Mouse (Mus musculus) myocyte (in vitro differentiated cells): Measurements from ENCODE around the gene Cgas. TPM values are rescaled to one million over a fixed set of nuclear protein-coding genes. Genes with fewer than 3 reads are reported as not detected.
"Not testable (repeated sequence)": the region's sequence is repeated elsewhere in the genome, so short reads cannot be mapped to it uniquely, and the experiment has no call there.

Source experiments
- H3K27me3 ChIP-seq: one replicate; pipeline ENCODE4 v1.6.1; 2011; ENCODE audit not compliant: control insufficient read depth, insufficient read depth, insufficient read length
- H3K36me3 ChIP-seq: one replicate; pipeline ENCODE4 v1.6.1; 2011; ENCODE audit not compliant: control insufficient read depth, insufficient read depth
- H3K4me2 ChIP-seq: one replicate; pipeline ENCODE4 v1.6.1; 2011; ENCODE audit warnings: low read depth, control low read depth
- H3K4me3 ChIP-seq: one replicate; pipeline ENCODE4 v1.5.1; 2011; ENCODE audit warnings: mild to moderate bottlenecking, control low read depth, moderate library complexity
- H3K79me2 ChIP-seq: one replicate; pipeline ENCODE4 v1.6.1; 2011; ENCODE audit not compliant: control insufficient read depth, insufficient read depth
- H3ac ChIP-seq: one replicate; pipeline ENCODE4 v1.6.1; 2011; ENCODE audit not compliant: control insufficient read depth, insufficient read length
- CEBPB ChIP-seq: IDR thresholded peaks from 2 replicates; pipeline ENCODE4 v1.6.1; 2011; ENCODE audit warnings: mild to moderate bottlenecking, moderate library complexity; ENCODE audit not compliant: poor library complexity, insufficient read depth, severe bottlenecking
- E2F4 ChIP-seq: IDR thresholded peaks from one replicate; pipeline ENCODE4 v1.6.1; 2011; ENCODE audit warnings: mild to moderate bottlenecking, control low read depth, moderate library complexity; ENCODE audit not compliant: insufficient read depth
- MAX ChIP-seq: IDR thresholded peaks from one replicate; pipeline ENCODE4 v1.6.1; 2011; ENCODE audit warnings: low read depth, mild to moderate bottlenecking, control low read depth
- MYOD1 ChIP-seq, 3 experiments: IDR thresholded peaks; one replicate each; pipeline ENCODE4 v1.6.1; 2011; ENCODE audit warnings: control low read depth in 2 of 3, low read depth in 2 of 3, mild to moderate bottlenecking in 2 of 3, moderate library complexity in 1 of 3; ENCODE audit not compliant: insufficient read length in 2 of 3, control insufficient read depth in 1 of 3
- MYOG ChIP-seq, 3 experiments: IDR thresholded peaks; one replicate each; pipeline ENCODE4 v1.6.1; 2011; ENCODE audit warnings: control low read depth in 2 of 3, low read depth in 2 of 3, mild to moderate bottlenecking in 2 of 3; ENCODE audit not compliant: insufficient read length in 2 of 3, control insufficient read depth in 1 of 3, insufficient read depth in 1 of 3
- POLR2A ChIP-seq: IDR thresholded peaks from one replicate; pipeline ENCODE4 v1.6.1; 2011; ENCODE audit warnings: low read depth, mild to moderate bottlenecking, control low read depth, moderate library complexity; ENCODE audit not compliant: insufficient read length
- POLR2AphosphoS2 ChIP-seq: IDR thresholded peaks from one replicate; pipeline ENCODE4 v1.6.1; 2011; ENCODE audit warnings: low read depth, control low read depth; ENCODE audit not compliant: insufficient read length
- REST ChIP-seq: IDR thresholded peaks from one replicate; pipeline ENCODE4 v1.6.1; 2011; ENCODE audit warnings: mild to moderate bottlenecking, control low read depth, moderate library complexity; ENCODE audit not compliant: insufficient read depth, insufficient read length
- SRF ChIP-seq: IDR thresholded peaks from one replicate; pipeline ENCODE4 v1.6.1; 2011; ENCODE audit warnings: low read depth; ENCODE audit not compliant: control insufficient read depth, insufficient read length
- TCF12 ChIP-seq: IDR thresholded peaks from one replicate; pipeline ENCODE4 v1.6.1; 2011; ENCODE audit warnings: mild to moderate bottlenecking, control low read depth; ENCODE audit not compliant: poor library complexity, insufficient read depth, severe bottlenecking
- TCF3 ChIP-seq: IDR thresholded peaks from one replicate; pipeline ENCODE4 v1.6.1; 2011; ENCODE audit warnings: low read depth, control low read depth; ENCODE audit not compliant: insufficient read length
- USF1 ChIP-seq: IDR thresholded peaks from one replicate; pipeline ENCODE4 v1.6.1; 2011; ENCODE audit warnings: low read depth, mild to moderate bottlenecking, control low read depth, moderate library complexity
- polyA plus RNA-seq: library from polyadenylated mRNA; unstranded; fragments of >200 nt; fragmentation: generic; extraction: Trizol; gene quantifications from one replicate; pipeline ENCODE4 v1.2.1, GENCODE M21; 2012; ENCODE audit warnings: missing spikeins

Gene Cgas
- polyA plus RNA-seq, 1 experiment: 0.56 TPM

DNA sequence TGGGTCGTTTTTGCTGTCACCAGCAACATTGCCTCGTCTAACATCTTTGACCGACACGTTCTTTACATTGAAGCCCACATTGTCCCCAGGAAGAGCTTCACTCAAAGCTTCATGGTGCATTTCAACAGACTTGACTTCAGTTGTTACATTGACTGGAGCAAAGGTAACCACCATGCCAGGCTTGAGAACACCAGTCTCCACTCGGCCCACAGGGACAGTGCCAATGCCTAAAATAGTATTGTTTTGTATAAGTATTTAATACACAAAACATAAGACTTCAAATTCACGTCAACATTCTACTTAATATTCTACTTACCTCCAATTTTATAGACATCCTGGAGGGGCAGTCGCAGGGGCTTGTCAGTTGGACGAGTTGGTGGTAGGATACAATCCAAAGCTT lies 36.3 kb upstream of the Cgas start:
- Histone ChIP-seq H3K79me2 (peaks cover 34% of the 10 kb centered on the region), H3K36me3 (peaks cover 47% of the 10 kb centered on the region), H3K4me2 (peak overlapping the region; percentile 84), H3K4me3 (peak overlapping the region; percentile 99)
- not testable (repeated sequence) for H3K27me3 ChIP-seq, H3ac ChIP-seq
- TF ChIP-seq POLR2A: peak; percentile 19

DNA sequence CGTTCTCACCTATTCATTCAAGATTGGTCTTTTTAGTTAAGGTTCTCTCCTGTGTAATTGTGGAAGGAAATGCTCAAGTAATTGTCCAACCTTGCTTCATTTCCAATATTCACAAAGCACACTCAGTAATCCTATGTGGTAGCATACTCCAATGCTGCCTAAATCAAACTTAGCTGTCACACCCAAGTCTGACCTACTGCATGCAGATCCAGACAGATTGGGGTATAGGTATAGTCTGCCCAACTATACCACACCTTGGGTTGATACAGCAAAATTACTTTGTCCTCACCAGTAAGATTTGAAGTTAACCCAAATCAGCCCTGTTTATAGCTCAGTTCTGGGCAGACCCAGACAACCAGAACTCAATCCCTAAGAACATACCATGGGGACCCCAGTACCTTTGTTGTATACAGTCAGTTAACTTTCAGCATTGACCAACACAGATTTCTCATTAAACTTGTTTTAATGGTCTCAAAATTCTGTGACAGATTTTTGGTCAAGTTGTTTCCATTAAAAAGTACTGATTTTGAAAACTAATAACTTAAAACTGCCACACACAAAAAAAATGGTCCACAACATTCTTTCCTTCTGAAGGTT lies 35.1 kb upstream of the Cgas start:
- Histone ChIP-seq H3K4me3 (peak overlapping the region; percentile 99), H3K36me3 (peaks cover 47% of the 10 kb centered on the region), H3K79me2 (peaks cover 34% of the 10 kb centered on the region), H3K4me2 (peak overlapping the region; percentile 28)
- H3K27me3 ChIP-seq, H3ac ChIP-seq: not testable (repeated sequence)
- TF ChIP-seq POLR2AphosphoS2: peak; percentile 74

DNA sequence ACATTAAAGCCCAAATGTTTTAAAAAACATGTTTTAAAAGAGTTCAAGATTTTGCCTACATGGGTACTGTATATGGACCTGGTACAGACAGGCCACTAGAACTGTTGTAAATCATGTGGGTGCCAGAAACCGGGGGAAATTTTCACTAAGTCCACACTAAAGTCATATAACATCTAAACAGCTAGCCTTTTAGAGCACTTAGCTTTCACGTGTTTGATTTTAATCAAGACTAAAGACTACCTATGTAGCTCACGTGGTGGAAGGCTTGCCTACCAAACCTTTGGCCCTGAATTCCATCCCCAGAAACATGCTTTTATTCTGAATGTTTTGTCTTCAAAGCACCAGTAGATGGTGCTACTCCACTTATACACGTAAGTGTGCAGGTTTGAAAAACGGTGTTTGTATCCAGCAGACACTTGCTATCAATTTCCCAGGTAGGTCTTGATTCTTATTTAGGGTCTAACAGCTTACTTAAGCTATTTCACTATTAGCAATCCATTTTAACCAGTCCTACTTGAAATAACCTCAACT lies 34.0 kb upstream of the Cgas start:
- Histone ChIP-seq H3ac (no peak overlapping the region), H3K4me2 (peak overlapping the region; percentile 14), H3K36me3 (peaks cover 51% of the 10 kb centered on the region), H3K4me3 (no peak overlapping the region), H3K79me2 (peaks cover 34% of the 10 kb centered on the region), H3K27me3 (no peaks in the 10 kb centered on the region)
- TF ChIP-seq POLR2AphosphoS2: peak; percentile 73
- TF ChIP-seq TCF3: no peak
- no peak for TF ChIP-seq POLR2A

DNA sequence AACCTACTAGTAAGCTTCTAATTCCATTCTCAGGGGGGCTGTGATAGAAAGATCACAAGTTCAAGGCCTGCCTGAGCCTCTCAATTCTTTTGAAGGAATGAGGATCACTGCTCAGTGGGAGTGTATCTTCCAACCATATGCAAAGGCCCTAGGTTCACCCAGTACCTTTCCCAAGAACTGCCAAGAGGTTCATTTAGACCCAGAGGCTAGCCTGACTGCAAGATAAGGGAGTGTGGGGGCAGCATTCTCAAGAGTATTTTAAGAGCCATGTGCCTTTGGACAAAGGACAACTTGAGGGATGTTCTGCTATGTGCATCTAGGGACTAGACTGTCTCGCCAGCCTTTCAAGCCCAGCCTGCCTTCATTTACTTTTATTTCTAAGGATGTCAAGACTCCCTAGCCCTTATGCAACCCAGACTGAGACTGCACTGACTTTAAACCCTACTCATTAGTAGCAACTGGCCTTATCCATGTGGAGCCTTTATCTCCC lies 33.5 kb upstream of the Cgas start:
- Histone ChIP-seq H3K36me3 (peaks cover 56% of the 10 kb centered on the region), H3K27me3 (no peaks in the 10 kb centered on the region), H3ac (no peak overlapping the region), H3K4me2 (no peak overlapping the region), H3K79me2 (peaks cover 34% of the 10 kb centered on the region), H3K4me3 (no peak overlapping the region)
- TF ChIP-seq TCF3: no peak
- peak; percentile 50 for TF ChIP-seq POLR2A
- no peak for TF ChIP-seq SRF
- peak; percentile 95 for TF ChIP-seq POLR2AphosphoS2

DNA sequence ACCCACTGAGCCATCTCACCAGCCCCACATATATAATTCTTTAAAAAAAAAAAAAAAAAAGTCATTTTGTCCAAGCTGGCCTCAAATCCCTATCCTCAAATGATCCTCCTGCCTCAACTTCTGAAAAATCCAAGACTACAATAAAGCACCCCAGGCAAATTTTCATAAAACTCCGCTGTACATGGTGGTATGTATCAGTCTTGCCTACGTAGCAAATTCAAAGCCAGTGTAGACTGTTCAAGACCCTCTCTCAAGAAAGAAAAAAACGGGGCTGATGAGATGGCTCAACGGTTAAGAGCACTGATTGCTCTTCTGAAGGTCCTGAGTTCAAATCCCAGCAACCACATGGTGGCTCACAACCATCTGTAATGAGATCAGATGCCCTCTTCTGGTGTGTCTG lies 32.8 kb upstream of the Cgas start:
- H3K27me3 ChIP-seq: no peaks in the 10 kb centered on the region
- TF ChIP-seq MYOG (IDR thresholded peaks at IDR 0.05; ENCODE audit: control insufficient read depth in 1 of 3, insufficient read depth in 1 of 3, insufficient read length in 2 of 3, low read depth in 2 of 3) (no peak), POLR2AphosphoS2 (no peak), REST (no peak), TCF3 (no peak), E2F4 (no peak), MYOD1 (IDR thresholded peaks at IDR 0.05; ENCODE audit: control insufficient read depth in 1 of 3, insufficient read length in 2 of 3, low read depth in 2 of 3) (no peak), USF1 (no peak), POLR2A (no peak), MAX (no peak), CEBPB (no peak), SRF (no peak), TCF12 (no peak)
- H3K36me3 ChIP-seq: peaks cover 59% of the 10 kb centered on the region
- H3K4me2 ChIP-seq: no peak overlapping the region
- no peak overlapping the region for H3ac ChIP-seq
- peaks cover 28% of the 10 kb centered on the region for H3K79me2 ChIP-seq
- no peak overlapping the region for H3K4me3 ChIP-seq

DNA sequence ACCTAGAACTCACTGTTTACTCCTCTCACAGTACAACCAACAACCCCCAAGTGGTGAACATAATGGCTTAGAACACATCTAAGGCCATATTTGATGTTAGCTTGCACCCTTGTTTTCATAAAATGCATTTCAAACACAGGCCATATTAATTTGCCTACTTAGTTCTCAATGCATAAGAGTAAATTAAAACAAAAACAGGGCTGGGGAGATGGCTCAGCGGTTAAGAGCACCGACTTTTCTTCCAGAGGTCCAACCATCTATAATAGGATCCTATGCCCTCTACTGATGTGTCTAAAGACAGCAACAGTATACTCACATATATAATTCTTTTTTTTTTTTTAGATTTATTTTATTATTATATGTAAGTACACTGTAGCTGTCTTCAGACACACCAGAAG lies 32.3 kb upstream of the Cgas start:
- H3K36me3 ChIP-seq: peaks cover 59% of the 10 kb centered on the region

More for the DNA sequence above, 32.3 kb upstream of the Cgas start:
- Histone ChIP-seq H3K27me3 (no peaks in the 10 kb centered on the region), H3K79me2 (peaks cover 23% of the 10 kb centered on the region), H3K4me2 (no peak overlapping the region), H3ac (no peak overlapping the region), H3K4me3 (no peak overlapping the region)
- TF ChIP-seq POLR2A (no peak), POLR2AphosphoS2 (peak; percentile 34), USF1 (no peak)
